Mouse (Mus musculus) left cerebral cortex, adult 2 months (tissue): Measurements from ENCODE around the gene Alg12. TPM values are rescaled to one million over a fixed set of nuclear protein-coding genes. Genes with fewer than 3 reads are reported as not detected.
"Not testable (repeated sequence)": the region's sequence is repeated elsewhere in the genome, so short reads cannot be mapped to it uniquely, and the experiment has no call there.

Experiments
- DNase-seq, 2 experiments: peaks; one replicate each; pipeline ENCODE4 v3.0.0; 2021 to 2022; ENCODE audit warnings: low spot score in 2 of 2, mixed read lengths in 1 of 2; ENCODE audit errors: extremely low spot score in 1 of 2
- H3K27ac ChIP-seq: fragments of 200-600 bp; 2 replicates; pipeline ENCODE4 v1.8.1; 2022
- H3K4me3 ChIP-seq: fragments of 200-600 bp; 2 replicates; pipeline ENCODE4 v1.8.1; 2022
- CTCF ChIP-seq: fragments of 200-600 bp; IDR thresholded peaks from 2 replicates; pipeline ENCODE4 v1.8.1; 2022; ENCODE audit warnings: antibody characterized with exemption, mild to moderate bottlenecking, moderate library complexity
- intact Hi-C: fragments of 180-260 bp; cut with DNase I; formaldehyde crosslinking; loops from one replicate; pipeline ENCODE4 v1.15.1; 2025
- total RNA-seq, 2 experiments: library from RNA; stranded (reverse); gene quantifications; 2 replicates each; pipeline ENCODE4 v1.2.3; 2021

The Alg12 gene
- total RNA-seq, 2 experiments from 2014 or later, result 13.3 to 14.4 TPM

DNA sequence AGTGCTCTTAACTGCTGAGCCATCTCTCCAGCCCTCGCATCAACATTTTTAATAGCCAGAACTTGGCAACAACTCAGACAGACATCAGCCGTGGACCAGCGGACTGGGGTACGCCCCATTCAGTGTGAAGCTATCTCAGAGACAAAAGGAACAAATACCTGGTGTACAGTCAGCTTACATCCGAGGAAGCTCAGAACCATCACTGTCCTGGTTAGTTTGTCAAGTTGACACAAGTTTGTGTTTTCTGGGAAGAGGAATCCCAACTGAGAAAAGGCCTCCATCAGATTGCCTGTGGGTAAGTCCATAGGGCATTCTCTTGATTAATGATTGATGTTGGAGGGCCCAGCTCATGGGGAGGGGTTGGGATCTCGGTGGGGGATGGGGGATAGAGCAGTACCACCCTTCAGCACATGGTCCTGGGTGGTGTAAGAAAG lies 18.2 kb downstream of the Alg12 start:
- intact Hi-C loops, result no loop called here
- Histone ChIP-seq H3K27ac (no peak overlapping the region), H3K4me3 (no peak overlapping the region)
- no peak for DNase-seq
- TF ChIP-seq CTCF, result no peak

DNA sequence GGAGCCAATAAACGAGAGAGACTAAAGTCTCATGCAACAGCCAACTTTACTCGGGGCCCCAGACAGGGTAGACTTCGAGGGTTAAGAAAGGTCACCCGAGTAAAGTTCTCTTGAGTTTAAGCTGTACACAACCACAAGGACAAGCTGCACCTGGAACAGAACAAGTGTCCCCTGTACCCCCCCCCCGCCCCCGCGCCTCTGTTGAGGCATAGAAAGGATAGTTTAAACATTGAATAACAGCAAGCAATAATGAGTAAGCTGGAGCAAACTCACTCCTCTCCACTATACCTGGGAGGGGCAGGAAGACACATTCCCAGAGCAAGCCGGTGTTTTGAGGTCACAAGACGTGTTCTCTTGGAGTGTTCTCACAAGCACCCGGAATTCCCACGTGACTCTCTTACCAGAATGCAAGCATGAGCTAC lies 19.2 kb downstream of the Alg12 start:
- Histone ChIP-seq H3K27ac (no peak overlapping the region), H3K4me3 (no peak overlapping the region)
- intact Hi-C loops, result no loop called here
- no peak for DNase-seq
- TF ChIP-seq CTCF, result no peak

GRCm38 (mm10) chr15:88794729-88795128 lies 24.4 kb downstream of the Alg12 start:
- H3K27ac ChIP-seq, intact Hi-C loops, DNase-seq, H3K4me3 ChIP-seq: not testable (repeated sequence)

GRCm38 (mm10) chr15:88792140-88792850 lies 26.8 kb downstream of the Alg12 start:
- Histone ChIP-seq H3K4me3 (no peak overlapping the region), H3K27ac (no peak overlapping the region)
- no peak for TF ChIP-seq CTCF
- intact Hi-C loops, result no loop called here
- no peak for DNase-seq

GRCm38 (mm10) chr15:88774630-88775029 lies 44.5 kb downstream of the Alg12 start:
- intact Hi-C loops, DNase-seq: not testable (repeated sequence)

GRCm38 (mm10) chr15:88768537-88768936 lies 50.6 kb downstream of the Alg12 start:
- Histone ChIP-seq H3K4me3 (no peak overlapping the region), H3K27ac (no peak overlapping the region)
- intact Hi-C loops, result no loop called here
- DNase-seq, result no peak
- no peak for TF ChIP-seq CTCF

More at GRCm38 (mm10) chr15:88774630-88775029, 44.5 kb downstream of the Alg12 start:
- TF ChIP-seq CTCF, result peak; percentile 24; the same call in 1 of the 2 replicates
- H3K4me3 ChIP-seq, H3K27ac ChIP-seq: not testable (repeated sequence)

- H3K27ac ChIP-seq, H3K4me3 ChIP-seq, intact Hi-C loops, DNase-seq: not testable (repeated sequence)
- TF ChIP-seq CTCF, result peak; percentile 23
These were observed 53.0 kb downstream of the Alg12 start for GRCm38 (mm10) chr15:88766139-88766538.

DNA sequence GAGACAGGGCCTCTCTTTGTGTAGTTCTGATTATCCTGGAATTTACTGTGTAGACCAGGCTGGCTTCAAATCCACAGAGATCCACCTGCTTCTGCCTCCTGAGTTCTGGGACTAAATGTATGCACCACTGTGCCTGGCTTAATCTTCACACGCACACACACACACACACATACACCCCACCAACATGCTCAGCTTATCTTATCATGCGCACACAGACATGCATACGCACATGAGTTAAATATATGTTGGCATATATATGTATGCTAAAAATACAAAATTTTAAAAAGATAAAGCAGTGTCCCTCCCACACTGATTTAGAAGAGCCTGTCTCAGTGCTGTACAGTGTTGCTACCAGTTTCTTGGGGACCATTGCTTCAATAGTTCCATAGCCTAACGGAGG lies 57.6 kb downstream of the Alg12 start:
- H3K4me3 ChIP-seq, result no peak overlapping the region
- H3K27ac ChIP-seq, result no peak overlapping the region
- intact Hi-C loops, result no loop called here
- no peak for DNase-seq
- no peak for TF ChIP-seq CTCF

GRCm38 (mm10) chr15:88758061-88758460 lies 61.1 kb downstream of the Alg12 start:
- no peak for DNase-seq
- intact Hi-C loops, result no loop called here
- Histone ChIP-seq H3K27ac (no peak overlapping the region), H3K4me3 (no peak overlapping the region)
- no peak for TF ChIP-seq CTCF

GRCm38 (mm10) chr15:88755761-88756160 lies 63.4 kb downstream of the Alg12 start:
- no peak for TF ChIP-seq CTCF
- H3K4me3 ChIP-seq, result no peak overlapping the region
- intact Hi-C loops, result no loop called here
- no peak for DNase-seq
- H3K27ac ChIP-seq, result no peak overlapping the region

Other genes with a start within 250 kb of the Alg12 start
- not detected for gene Zdhhc25, start 219.0 kb downstream of the Alg12 start, total RNA-seq
- 10 to 100 TPM; 54.5 to 57.8 TPM for gene Brd1, start 85.1 kb downstream of the Alg12 start, total RNA-seq
- 10 to 100 TPM; 10.9 to 12.6 TPM for gene Zbed4, start 67.7 kb downstream of the Alg12 start, total RNA-seq
- 10 to 100 TPM; 22.1 to 26.3 TPM for gene Creld2, start 328 bp upstream of the Alg12 start, total RNA-seq
- 10 to 100 TPM; 46.8 to 50.0 TPM for gene Pim3, start 42.9 kb upstream of the Alg12 start, total RNA-seq
- gene Ttll8, start 135.1 kb upstream of the Alg12 start, total RNA-seq, result 1 to 10 TPM; 1.2 to 2.4 TPM
- gene Mlc1, start 159.7 kb upstream of the Alg12 start, total RNA-seq, result 100 to 1,000 TPM; 107 TPM
- gene Mov10l1, start 163.6 kb upstream of the Alg12 start, total RNA-seq, result not detected
- 100 to 1,000 TPM in 1 of 2 experiments, 10 to 100 TPM in 1; 99.1 to 121 TPM for gene Panx2, start 240.4 kb upstream of the Alg12 start, total RNA-seq